Mouse (Mus musculus): Measurements from ENCODE around the gene Gm35549.

DNA sequence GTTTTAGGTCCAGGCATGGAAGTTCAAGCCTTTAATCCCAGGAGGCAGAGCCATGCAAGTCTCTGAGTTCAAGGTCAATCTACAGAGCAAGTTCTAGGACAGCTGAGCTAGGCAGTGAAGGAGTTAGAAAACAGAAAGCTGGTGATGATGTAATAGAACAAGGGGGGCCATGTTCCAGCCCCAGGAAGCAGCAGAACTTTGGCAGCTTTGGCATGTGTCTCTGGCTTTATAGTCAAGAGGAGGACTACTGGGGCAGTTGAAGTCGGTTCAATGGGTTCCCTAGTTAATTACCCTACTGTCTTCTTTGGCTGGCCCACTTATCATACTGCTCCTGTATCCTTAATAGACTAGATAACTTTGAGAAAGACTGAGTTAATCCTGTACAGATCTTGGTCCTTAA lies 30.8 kb upstream of the Gm35549 start:
- TF ChIP-seq CTCF (IDR thresholded peaks at IDR 0.05; ENCODE audit: insufficient read depth, low read length), result no peak
- TF ChIP-seq POLR2A (IDR thresholded peaks at IDR 0.05; ENCODE audit: borderline replicate concordance, extremely low read depth, low read depth, low read length), result no peak
